Mouse (Mus musculus) layer of hippocampus, adult 8-10 months (tissue): Measurements from ENCODE around the gene Slc39a10. TPM values are rescaled to one million over a fixed set of nuclear protein-coding genes. Genes with fewer than 3 reads are reported as not detected.
"Not testable (repeated sequence)": the region's sequence is repeated elsewhere in the genome, so short reads cannot be mapped to it uniquely, and the experiment has no call there.

Experiments used
- DNase-seq, 2 experiments: peaks; one replicate each; pipeline ENCODE4 v3.0.0; 2022; ENCODE audit warnings: low spot score in 2 of 2
- total RNA-seq, 4 experiments: library from RNA; stranded (reverse); gene quantifications; 2 replicates each; pipeline ENCODE4 v1.2.4; 2022

The Slc39a10 gene
- total RNA-seq, 4 experiments from 2014 or later = 83.4 to 108 (median 97.0) TPM

DNA sequence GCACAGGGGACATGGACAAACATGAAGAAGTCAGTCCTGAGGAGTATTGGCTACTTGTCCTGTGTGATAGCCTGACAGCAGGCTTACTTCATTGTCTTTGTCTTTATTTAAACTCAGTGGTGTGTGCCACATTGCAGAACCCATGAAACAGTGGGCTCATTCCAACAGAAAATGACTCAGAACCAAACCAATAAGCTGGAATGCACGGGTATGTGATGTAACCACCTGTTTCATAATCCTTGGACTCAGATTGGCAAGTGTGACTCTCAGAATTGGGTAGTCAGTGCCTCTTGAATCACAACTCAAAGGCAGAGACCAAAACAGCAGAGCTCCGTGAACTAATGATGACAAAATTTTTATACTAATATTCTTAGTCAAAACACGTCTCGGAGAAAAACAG is 110.4 kb downstream of the Slc39a10 start:
- not testable (repeated sequence) for DNase-seq

GRCm38 (mm10) chr1:46770077-46770695 is 122.5 kb downstream of the Slc39a10 start:
- DNase-seq = not testable (repeated sequence)

DNA sequence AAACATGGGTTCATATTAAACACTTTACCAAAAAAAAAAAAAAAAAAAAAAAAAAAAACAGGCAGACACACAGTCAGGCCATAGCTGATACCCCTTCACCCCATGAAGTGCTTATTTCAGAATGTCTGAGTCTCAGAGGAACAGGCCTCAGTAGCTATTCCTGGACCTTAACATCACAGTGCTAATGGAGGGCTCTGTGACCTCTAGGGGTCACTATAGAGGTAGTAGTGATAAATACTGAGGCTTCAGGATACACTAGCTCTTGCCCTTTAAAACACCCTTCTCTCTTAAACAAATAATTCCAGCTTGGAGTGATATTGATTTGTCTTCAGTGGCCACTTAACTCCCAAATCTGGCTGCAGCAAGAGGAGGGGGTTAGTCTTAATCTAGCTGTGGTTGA is 123.3 kb downstream of the Slc39a10 start:
- DNase-seq = not testable (repeated sequence)

- not testable (repeated sequence) for DNase-seq
Observed at GRCm38 (mm10) chr1:46764600-46764999, 128.1 kb downstream of the Slc39a10 start.
